Mouse (Mus musculus): ENCODE data around the gene Gpsm1. TPM values are rescaled to one million over a fixed set of nuclear protein-coding genes. Genes with fewer than 3 reads are reported as not detected.

Gpsm1 gene
- 46.9 and 48.5 TPM in 2 replicates for polyA plus RNA-seq (2014; fragmentation: Nextera tagmentation; extraction: Ambion mirVana)

GRCm38 (mm10) chr2:26315072-26315924 lies at the start of gene Gpsm1:
TSS of gene Gpsm1 (plus strand) at chr2:26315515.
- no peaks in the 10 kb centered on the region for H3K27me3 ChIP-seq (ENCODE audit: control insufficient read depth, insufficient read depth, low read length)
- no peaks in the 10 kb centered on the region for H3K9me3 ChIP-seq (ENCODE audit: control insufficient read depth, low read length)
- 1% methylated on average over 40 of the region's 66 CpGs for WGBS
- peak within 1 kb of the TSS; percentile 81 for H3K4me3 ChIP-seq (ENCODE audit: low read depth, low read length)
- H3K36me3 ChIP-seq (ENCODE audit: control insufficient read depth, insufficient read depth, low read length), result no peaks in the 10 kb centered on the region
- DNase-seq (ENCODE audit: low spot score) (peak; percentile 93), ATAC-seq (ENCODE audit: low FRiP score) (peak; percentile 87)
- H3K27ac ChIP-seq (ENCODE audit: low read depth, low read length), result peak within 1 kb of the TSS; percentile 92
- peak within 1 kb of the TSS; percentile 76 for H3K9ac ChIP-seq (ENCODE audit: low read depth, low read length)
- H3K4me1 ChIP-seq (replicated peaks; ENCODE audit: control insufficient read depth, insufficient read depth, low read length), result peaks cover 12% of the 10 kb centered on the region; the same call in 1 of the 2 replicates
- H3K4me2 ChIP-seq (replicated peaks; ENCODE audit: low read depth, low read length), result peak within 1 kb of the TSS; percentile 83

- Histone ChIP-seq H3K9me3 (ENCODE audit: control insufficient read depth, low read length) (no peaks in the 10 kb centered on the region), H3K4me2 (replicated peaks; ENCODE audit: low read depth, low read length) (no peak overlapping the region), H3K36me3 (ENCODE audit: control insufficient read depth, insufficient read depth, low read length) (no peaks in the 10 kb centered on the region), H3K4me1 (replicated peaks; ENCODE audit: control insufficient read depth, insufficient read depth, low read length) (no peaks in the 10 kb centered on the region), H3K4me3 (ENCODE audit: low read depth, low read length) (no peak overlapping the region), H3K9ac (ENCODE audit: low read depth, low read length) (no peak overlapping the region), H3K27me3 (ENCODE audit: control insufficient read depth, insufficient read depth, low read length) (no peaks in the 10 kb centered on the region), H3K27ac (ENCODE audit: low read depth, low read length) (no peak overlapping the region)
- ATAC-seq (ENCODE audit: low FRiP score) (no peak), DNase-seq (ENCODE audit: low spot score) (no peak)
- WGBS, result 80% methylated on average over 10 of the region's 10 CpGs
Observed at GRCm38 (mm10) chr2:26266066-26266742, 49.1 kb upstream of the Gpsm1 start.

GRCm38 (mm10) chr2:26268216-26268615 lies 47.1 kb upstream of the Gpsm1 start:
- H3K36me3 ChIP-seq (ENCODE audit: control insufficient read depth, insufficient read depth, low read length), result no peaks in the 10 kb centered on the region
- no peak overlapping the region for H3K27ac ChIP-seq (ENCODE audit: low read depth, low read length)
- H3K27me3 ChIP-seq (ENCODE audit: control insufficient read depth, insufficient read depth, low read length), result no peaks in the 10 kb centered on the region
- no peaks in the 10 kb centered on the region for H3K4me1 ChIP-seq (replicated peaks; ENCODE audit: control insufficient read depth, insufficient read depth, low read length)
- H3K4me2 ChIP-seq (replicated peaks; ENCODE audit: low read depth, low read length), result no peak overlapping the region
- DNase-seq (ENCODE audit: low spot score) (no peak), ATAC-seq (ENCODE audit: low FRiP score) (no peak)
- no peak overlapping the region for H3K4me3 ChIP-seq (ENCODE audit: low read depth, low read length)
- 63% methylated on average over 3 of the region's 3 CpGs for WGBS
- H3K9ac ChIP-seq (ENCODE audit: low read depth, low read length), result no peak overlapping the region
- H3K9me3 ChIP-seq (ENCODE audit: control insufficient read depth, low read length), result no peaks in the 10 kb centered on the region

- no peak overlapping the region for H3K9ac ChIP-seq (ENCODE audit: low read depth, low read length)
- no peaks in the 10 kb centered on the region for H3K4me1 ChIP-seq (replicated peaks; ENCODE audit: control insufficient read depth, insufficient read depth, low read length)
- no peak overlapping the region for H3K4me2 ChIP-seq (replicated peaks; ENCODE audit: low read depth, low read length)
- no peaks in the 10 kb centered on the region for H3K27me3 ChIP-seq (ENCODE audit: control insufficient read depth, insufficient read depth, low read length)
- no peaks in the 10 kb centered on the region for H3K36me3 ChIP-seq (ENCODE audit: control insufficient read depth, insufficient read depth, low read length)
- no peak overlapping the region for H3K27ac ChIP-seq (ENCODE audit: low read depth, low read length)
- H3K4me3 ChIP-seq (ENCODE audit: low read depth, low read length), result no peak overlapping the region
- ATAC-seq (ENCODE audit: low FRiP score) (peak; percentile 14; the same call in 1 of the 2 replicates), DNase-seq (ENCODE audit: low spot score) (peak; percentile 81)
- WGBS, result 16% methylated on average over 7 of the region's 7 CpGs
- no peaks in the 10 kb centered on the region for H3K9me3 ChIP-seq (ENCODE audit: control insufficient read depth, low read length)
Observed at GRCm38 (mm10) chr2:26273611-26274010, 41.7 kb upstream of the Gpsm1 start.

- DNase-seq (ENCODE audit: low spot score), result no peak
- Histone ChIP-seq H3K9me3 (ENCODE audit: control insufficient read depth, low read length) (no peaks in the 10 kb centered on the region), H3K27me3 (ENCODE audit: control insufficient read depth, insufficient read depth, low read length) (peaks cover 2% of the 10 kb centered on the region; the same call in 1 of the 2 replicates), H3K4me3 (ENCODE audit: low read depth, low read length) (no peak overlapping the region), H3K4me1 (replicated peaks; ENCODE audit: control insufficient read depth, insufficient read depth, low read length) (no peaks in the 10 kb centered on the region), H3K36me3 (ENCODE audit: control insufficient read depth, insufficient read depth, low read length) (no peaks in the 10 kb centered on the region), H3K27ac (ENCODE audit: low read depth, low read length) (no peak overlapping the region), H3K9ac (ENCODE audit: low read depth, low read length) (no peak overlapping the region), H3K4me2 (replicated peaks; ENCODE audit: low read depth, low read length) (no peak overlapping the region)
- ATAC-seq (ENCODE audit: low FRiP score), result no peak
- 85% methylated on average over 3 of the region's 3 CpGs for WGBS
Observed at GRCm38 (mm10) chr2:26279712-26280111, 35.6 kb upstream of the Gpsm1 start.

DNA sequence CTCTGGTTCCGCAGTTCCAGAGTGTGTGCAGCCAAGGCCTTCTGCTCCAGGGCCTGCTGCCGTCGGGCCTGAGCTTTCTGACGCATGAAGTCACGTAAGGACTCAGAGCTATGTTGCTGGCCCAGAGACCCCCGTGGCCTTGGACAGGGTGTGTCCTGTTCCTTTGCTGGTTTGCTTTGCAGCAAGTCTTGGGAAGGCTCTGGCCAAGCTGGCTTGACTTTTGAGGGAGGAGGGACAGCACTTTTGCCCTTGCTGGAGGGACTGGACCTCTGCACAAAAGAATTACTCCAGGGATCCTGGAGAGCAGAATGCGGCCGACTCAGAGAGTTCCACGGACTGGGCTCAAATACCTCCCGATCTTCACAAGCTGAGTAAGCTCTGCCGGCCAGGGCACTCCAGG lies 34.7 kb upstream of the Gpsm1 start:
- Histone ChIP-seq H3K9ac (ENCODE audit: low read depth, low read length) (no peak overlapping the region), H3K27me3 (ENCODE audit: control insufficient read depth, insufficient read depth, low read length) (peaks cover 2% of the 10 kb centered on the region; the same call in 1 of the 2 replicates), H3K36me3 (ENCODE audit: control insufficient read depth, insufficient read depth, low read length) (no peaks in the 10 kb centered on the region), H3K27ac (ENCODE audit: low read depth, low read length) (no peak overlapping the region), H3K4me2 (replicated peaks; ENCODE audit: low read depth, low read length) (no peak overlapping the region), H3K9me3 (ENCODE audit: control insufficient read depth, low read length) (no peaks in the 10 kb centered on the region), H3K4me1 (replicated peaks; ENCODE audit: control insufficient read depth, insufficient read depth, low read length) (no peaks in the 10 kb centered on the region), H3K4me3 (ENCODE audit: low read depth, low read length) (no peak overlapping the region)
- WGBS, result 74% methylated on average over 11 of the region's 11 CpGs
- ATAC-seq (ENCODE audit: low FRiP score) (no peak), DNase-seq (ENCODE audit: low spot score) (no peak)

DNA sequence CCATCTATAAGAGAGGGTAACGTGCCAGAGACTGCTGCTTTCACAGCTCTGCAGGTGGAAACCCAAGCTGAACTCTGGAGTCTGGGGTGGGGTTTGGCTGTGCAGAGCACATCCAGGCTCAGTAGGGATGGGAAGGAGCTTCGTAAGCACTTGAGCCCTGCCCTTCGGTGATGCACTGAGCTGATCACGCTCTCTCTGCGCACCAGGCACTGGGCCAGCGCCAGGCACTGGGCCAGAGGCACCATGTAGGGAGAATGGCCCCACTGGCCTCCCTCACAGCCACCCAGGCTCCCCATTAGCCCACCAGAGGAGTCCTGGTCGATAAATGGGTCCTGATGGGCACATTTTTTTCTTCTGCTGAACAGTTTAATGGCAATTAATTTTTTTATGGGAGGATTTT lies 29.5 kb upstream of the Gpsm1 start:
- no peak overlapping the region for H3K9ac ChIP-seq (ENCODE audit: low read depth, low read length)
- 50% methylated on average over 7 of the region's 7 CpGs for WGBS

DNA sequence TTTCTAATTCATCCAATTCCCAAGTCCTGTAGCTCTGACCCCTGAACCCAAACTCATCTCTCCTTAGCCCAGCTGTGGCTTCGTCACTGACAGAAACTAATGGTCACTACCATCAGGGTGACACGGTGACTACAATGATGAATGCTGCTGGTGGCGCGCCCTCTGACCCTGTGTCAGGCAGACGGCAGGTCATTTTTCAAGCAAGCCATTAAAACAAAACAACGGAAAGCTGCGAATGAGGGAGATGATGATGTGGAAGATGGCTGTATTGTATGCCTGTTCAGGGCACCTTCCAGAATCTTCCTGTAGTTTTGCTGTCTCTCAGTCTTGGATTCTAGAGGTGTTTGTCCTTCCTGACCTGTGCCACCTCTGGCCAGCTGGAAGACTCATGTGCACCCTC lies 28.9 kb upstream of the Gpsm1 start:
- peak; percentile 48 for DNase-seq (ENCODE audit: low spot score)

More for the DNA sequence above, 29.5 kb upstream of the Gpsm1 start:
- H3K4me3 ChIP-seq (ENCODE audit: low read depth, low read length), result no peak overlapping the region
- H3K27me3 ChIP-seq (ENCODE audit: control insufficient read depth, insufficient read depth, low read length), result no peaks in the 10 kb centered on the region
- peak overlapping the region; percentile 61 for H3K27ac ChIP-seq (ENCODE audit: low read depth, low read length)
- 0 out of 2 replicates have a peak, but pooled peaks have one; percentile 51 for ATAC-seq (ENCODE audit: low FRiP score)
- H3K4me1 ChIP-seq (replicated peaks; ENCODE audit: control insufficient read depth, insufficient read depth, low read length), result 0 out of 2 replicates have a peak, but pooled peaks cover 2% of the 10 kb centered on the region
- H3K4me2 ChIP-seq (replicated peaks; ENCODE audit: low read depth, low read length), result no peak overlapping the region
- H3K36me3 ChIP-seq (ENCODE audit: control insufficient read depth, insufficient read depth, low read length), result no peaks in the 10 kb centered on the region
- DNase-seq (ENCODE audit: low spot score), result peak; percentile 21
- H3K9me3 ChIP-seq (ENCODE audit: control insufficient read depth, low read length), result no peaks in the 10 kb centered on the region

More for the DNA sequence above, 28.9 kb upstream of the Gpsm1 start:
- H3K4me3 ChIP-seq (ENCODE audit: low read depth, low read length), result no peak overlapping the region
- no peaks in the 10 kb centered on the region for H3K9me3 ChIP-seq (ENCODE audit: control insufficient read depth, low read length)
- H3K4me1 ChIP-seq (replicated peaks; ENCODE audit: control insufficient read depth, insufficient read depth, low read length), result 0 out of 2 replicates have a peak, but pooled peaks cover 2% of the 10 kb centered on the region
- ATAC-seq (ENCODE audit: low FRiP score), result peak; percentile 66; the same call in 1 of the 2 replicates
- no peak overlapping the region for H3K27ac ChIP-seq (ENCODE audit: low read depth, low read length)
- WGBS, result 36% methylated on average over 7 of the region's 7 CpGs
- no peaks in the 10 kb centered on the region for H3K36me3 ChIP-seq (ENCODE audit: control insufficient read depth, insufficient read depth, low read length)
- no peaks in the 10 kb centered on the region for H3K27me3 ChIP-seq (ENCODE audit: control insufficient read depth, insufficient read depth, low read length)
- H3K4me2 ChIP-seq (replicated peaks; ENCODE audit: low read depth, low read length), result no peak overlapping the region
- no peak overlapping the region for H3K9ac ChIP-seq (ENCODE audit: low read depth, low read length)

Measured in hindbrain, embryonic 11.5 days (tissue).